Mouse (Mus musculus): ENCODE data around the gene Schip1. TPM values are rescaled to one million over a fixed set of nuclear protein-coding genes. Genes with fewer than 3 reads are reported as not detected.

Gene Schip1
- total and polyA plus RNA-seq, 2 experiments from 2014 or later = 114 to 192 TPM

DNA sequence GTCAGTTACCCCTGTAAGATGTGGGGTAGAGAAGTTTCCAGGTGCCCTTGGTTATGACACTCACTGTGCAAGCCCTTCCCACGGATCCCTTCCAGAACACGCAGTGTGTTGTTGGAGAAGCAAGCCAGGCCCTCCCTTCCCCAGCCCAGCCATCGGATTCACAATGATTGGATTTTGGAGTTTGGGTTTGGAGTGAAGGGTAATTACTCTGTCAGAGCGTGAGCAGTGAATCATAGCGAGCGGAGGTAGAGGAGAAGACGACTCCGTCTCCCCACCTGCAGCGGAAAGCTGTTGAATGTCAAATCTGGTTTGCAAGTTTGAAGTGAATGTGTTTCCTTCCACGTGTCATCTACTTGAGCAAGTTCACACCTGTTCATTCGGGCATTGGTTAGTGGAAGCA is 447.7 kb downstream of the Schip1 start:
- 68% methylated on average over 11 of the region's 11 CpGs for WGBS
- peak; percentile 72; the same call in 1 of the 2 replicates for ATAC-seq

DNA sequence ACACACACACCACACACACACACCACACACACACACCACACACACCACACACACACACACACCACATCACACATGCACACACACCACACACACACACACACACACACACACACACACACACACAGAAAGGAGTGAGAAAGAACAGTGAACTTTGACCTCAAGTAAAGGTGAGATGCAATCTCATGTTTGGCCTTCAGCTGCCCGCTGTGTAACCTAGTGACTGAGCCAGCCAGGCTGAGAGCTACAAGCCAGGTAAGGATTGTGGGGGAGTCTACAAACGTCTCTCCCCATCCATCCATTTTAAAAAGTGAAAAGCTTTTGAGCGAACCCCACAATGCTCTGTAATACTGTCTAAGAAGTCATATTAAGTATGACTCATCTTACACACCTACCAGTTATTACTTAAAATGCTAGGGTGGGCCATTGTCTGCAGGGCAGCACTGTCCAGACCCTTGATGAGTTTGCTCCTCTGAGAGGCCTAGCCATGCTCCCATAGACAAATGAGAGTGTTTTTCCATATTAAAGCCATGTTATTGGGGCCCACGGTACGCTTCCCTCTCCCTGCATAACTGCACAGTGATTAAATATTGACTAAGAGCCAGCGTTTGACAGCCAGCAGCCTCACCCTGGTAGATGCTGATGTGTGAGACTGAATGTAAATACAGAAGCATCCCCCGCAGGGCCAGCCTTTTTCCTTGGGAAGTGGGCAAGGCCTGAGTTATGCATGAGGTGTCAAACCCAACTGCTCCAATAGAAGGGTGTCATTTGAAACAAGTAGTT is 448.9 kb downstream of the Schip1 start:
- DNase-seq (no peak), ATAC-seq (peak; percentile 60)
- WGBS = 36% methylated on average over 7 of the region's 7 CpGs
- Histone ChIP-seq H3K27ac (ENCODE audit: low read depth, low read length) (no peak overlapping the region), H3K27me3 (ENCODE audit: insufficient read depth, low read length) (no peaks in the 10 kb centered on the region), H3K9ac (no peak overlapping the region), H3K36me3 (ENCODE audit: insufficient read depth) (no peaks in the 10 kb centered on the region), H3K9me3 (ENCODE audit: low read length) (no peaks in the 10 kb centered on the region), H3K4me3 (ENCODE audit: low read depth, low read length) (no peak overlapping the region), H3K4me1 (ENCODE audit: insufficient read depth) (peaks cover 3% of the 10 kb centered on the region; the same call in 1 of the 2 replicates), H3K4me2 (ENCODE audit: low read depth) (no peak overlapping the region)
- no peak for TF ChIP-seq CTCF (IDR thresholded peaks at IDR 0.05; ENCODE audit: low read depth)

More for the DNA sequence above, 447.7 kb downstream of the Schip1 start:
- no peaks in the 10 kb centered on the region for H3K36me3 ChIP-seq (ENCODE audit: insufficient read depth)
- H3K4me1 ChIP-seq (ENCODE audit: insufficient read depth) = peaks cover 3% of the 10 kb centered on the region; the same call in 1 of the 2 replicates
- H3K4me3 ChIP-seq (ENCODE audit: low read depth, low read length) = no peak overlapping the region
- H3K27me3 ChIP-seq (ENCODE audit: insufficient read depth, low read length) = no peaks in the 10 kb centered on the region
- H3K9ac ChIP-seq = no peak overlapping the region
- no peaks in the 10 kb centered on the region for H3K9me3 ChIP-seq (ENCODE audit: low read length)
- no peak overlapping the region for H3K27ac ChIP-seq (ENCODE audit: low read depth, low read length)
- DNase-seq = no peak
- TF ChIP-seq CTCF (IDR thresholded peaks at IDR 0.05; ENCODE audit: low read depth) = no peak
- no peak overlapping the region for H3K4me2 ChIP-seq (ENCODE audit: low read depth)

DNA sequence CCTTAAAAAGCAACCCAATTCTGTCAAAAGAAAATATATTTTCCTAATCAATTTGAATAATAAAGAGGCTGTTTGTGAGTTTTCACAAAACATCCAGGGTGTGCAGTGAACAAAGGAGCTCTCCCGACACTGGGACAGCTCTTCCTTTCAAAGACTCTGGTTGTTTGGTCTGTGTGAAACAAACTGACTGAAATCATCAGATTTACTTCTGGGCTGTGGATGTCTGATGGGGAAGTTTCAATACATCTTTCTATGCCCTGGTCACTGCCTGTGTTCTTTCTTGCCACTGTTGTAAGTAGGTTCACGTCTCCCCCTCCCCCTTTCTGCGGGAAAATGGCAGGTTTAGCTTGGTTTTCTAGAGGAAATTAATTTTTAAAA is 449.5 kb downstream of the Schip1 start:
- H3K4me2 ChIP-seq (ENCODE audit: low read depth) = no peak overlapping the region
- ATAC-seq = peak; percentile 16; the same call in 1 of the 2 replicates
- H3K4me3 ChIP-seq (ENCODE audit: low read depth, low read length) = no peak overlapping the region
- no peak for TF ChIP-seq CTCF (IDR thresholded peaks at IDR 0.05; ENCODE audit: low read depth)
- H3K36me3 ChIP-seq (ENCODE audit: insufficient read depth) = no peaks in the 10 kb centered on the region
- H3K9me3 ChIP-seq (ENCODE audit: low read length) = no peaks in the 10 kb centered on the region
- peaks cover 3% of the 10 kb centered on the region; the same call in 1 of the 2 replicates for H3K4me1 ChIP-seq (ENCODE audit: insufficient read depth)
- H3K9ac ChIP-seq = no peak overlapping the region
- no peaks in the 10 kb centered on the region for H3K27me3 ChIP-seq (ENCODE audit: insufficient read depth, low read length)
- DNase-seq = no peak
- no peak overlapping the region for H3K27ac ChIP-seq (ENCODE audit: low read depth, low read length)
- 30% methylated on average over 3 of the region's 3 CpGs for WGBS

DNA sequence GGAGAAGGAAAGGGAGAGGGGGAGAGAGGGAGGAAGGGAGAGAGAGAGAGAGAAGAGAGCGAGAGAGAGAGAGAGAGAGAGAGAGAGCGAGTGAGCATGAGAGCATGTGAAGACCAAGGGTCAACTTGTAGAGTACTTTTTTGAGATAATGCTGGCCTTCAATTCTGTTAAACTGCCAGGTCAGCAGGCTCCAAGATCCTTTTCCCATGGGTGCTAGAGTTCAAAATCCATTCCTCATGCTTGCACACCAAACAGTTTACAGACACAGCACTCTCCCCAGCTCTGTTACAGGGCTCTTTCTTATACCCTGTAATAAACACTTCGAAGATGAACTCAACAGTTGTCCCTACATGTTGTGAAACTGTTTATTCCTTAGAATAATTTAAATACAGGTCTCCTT is 450.1 kb downstream of the Schip1 start:
- Histone ChIP-seq H3K4me3 (ENCODE audit: low read depth, low read length) (no peak overlapping the region), H3K4me1 (ENCODE audit: insufficient read depth) (0 out of 2 replicates have a peak, but pooled peaks cover 3% of the 10 kb centered on the region), H3K36me3 (ENCODE audit: insufficient read depth) (no peaks in the 10 kb centered on the region), H3K27ac (ENCODE audit: low read depth, low read length) (no peak overlapping the region), H3K27me3 (ENCODE audit: insufficient read depth, low read length) (no peaks in the 10 kb centered on the region), H3K9me3 (ENCODE audit: low read length) (no peaks in the 10 kb centered on the region), H3K9ac (no peak overlapping the region), H3K4me2 (ENCODE audit: low read depth) (no peak overlapping the region)
- ATAC-seq (no peak), DNase-seq (no peak)
- TF ChIP-seq CTCF (IDR thresholded peaks at IDR 0.05; ENCODE audit: low read depth) = no peak
- WGBS = 91% methylated on average over 3 of the region's 3 CpGs

DNA sequence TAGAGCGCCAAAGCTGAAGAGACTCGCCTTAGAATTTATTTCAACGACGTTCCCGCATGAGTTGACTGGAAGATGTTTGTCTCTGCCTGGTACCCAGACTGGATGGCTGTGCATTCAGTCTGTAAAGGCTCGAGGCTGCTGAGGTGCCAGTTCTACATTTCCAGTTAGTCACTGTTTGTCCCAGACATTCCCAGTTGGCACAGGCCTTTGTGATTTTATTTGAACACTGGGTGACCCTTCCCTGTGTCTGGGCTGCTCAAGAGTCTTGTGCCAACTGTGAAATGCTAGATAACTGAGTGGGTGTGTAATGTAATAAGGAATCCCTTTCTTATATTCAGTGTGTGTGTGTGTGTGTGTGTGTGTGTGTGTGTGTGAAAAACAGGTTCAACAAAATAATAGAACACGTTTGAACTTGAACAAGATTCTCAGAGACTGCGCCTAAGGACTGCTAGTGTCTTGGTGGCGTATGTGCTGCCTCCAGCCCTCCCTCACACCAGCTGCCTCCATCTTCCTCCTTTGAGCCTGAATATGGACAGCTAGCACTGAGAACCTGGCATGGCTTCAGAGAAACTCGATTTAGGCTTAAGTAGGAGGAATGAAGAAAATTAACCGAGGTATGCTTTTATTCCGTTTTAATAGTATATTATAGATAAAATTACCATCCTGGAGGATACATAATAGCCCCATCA is 451.9 kb downstream of the Schip1 start:
- 0 out of 2 replicates have a peak, but pooled peaks cover 3% of the 10 kb centered on the region for H3K4me1 ChIP-seq (ENCODE audit: insufficient read depth)
- H3K9me3 ChIP-seq (ENCODE audit: low read length) = no peaks in the 10 kb centered on the region
- ATAC-seq (no peak; the same call in 1 of the 2 replicates), DNase-seq (no peak)
- 50% methylated on average over 12 of the region's 12 CpGs for WGBS
- no peak overlapping the region for H3K27ac ChIP-seq (ENCODE audit: low read depth, low read length)
- no peak overlapping the region for H3K4me3 ChIP-seq (ENCODE audit: low read depth, low read length)
- no peak overlapping the region for H3K9ac ChIP-seq
- no peaks in the 10 kb centered on the region for H3K36me3 ChIP-seq (ENCODE audit: insufficient read depth)
- no peak for TF ChIP-seq CTCF (IDR thresholded peaks at IDR 0.05; ENCODE audit: low read depth)
- no peak overlapping the region for H3K4me2 ChIP-seq (ENCODE audit: low read depth)
- H3K27me3 ChIP-seq (ENCODE audit: insufficient read depth, low read length) = no peaks in the 10 kb centered on the region

DNA sequence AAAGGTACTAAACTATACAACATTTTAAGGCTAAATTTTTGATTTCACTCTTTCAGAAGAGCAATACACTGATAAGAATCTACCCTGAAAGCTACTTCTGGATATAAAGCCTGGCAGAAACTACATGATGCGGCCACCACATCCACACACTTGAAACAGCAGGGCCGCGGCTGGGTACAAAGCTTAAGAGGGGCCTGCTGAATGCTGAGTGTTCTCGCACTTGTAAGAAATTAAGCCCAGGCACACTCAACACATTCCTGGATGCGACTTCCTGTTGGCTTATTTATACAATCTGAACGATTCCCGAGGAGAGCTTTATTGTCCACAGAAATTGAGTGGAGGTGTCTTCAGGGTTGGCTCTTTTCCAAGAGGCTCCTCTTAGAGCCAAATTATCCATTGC is 452.6 kb downstream of the Schip1 start:
- Histone ChIP-seq H3K4me2 (ENCODE audit: low read depth) (no peak overlapping the region), H3K36me3 (ENCODE audit: insufficient read depth) (no peaks in the 10 kb centered on the region), H3K4me1 (ENCODE audit: insufficient read depth) (0 out of 2 replicates have a peak, but pooled peaks cover 3% of the 10 kb centered on the region), H3K4me3 (ENCODE audit: low read depth, low read length) (no peak overlapping the region), H3K9ac (no peak overlapping the region), H3K27ac (ENCODE audit: low read depth, low read length) (no peak overlapping the region), H3K9me3 (ENCODE audit: low read length) (no peaks in the 10 kb centered on the region), H3K27me3 (ENCODE audit: insufficient read depth, low read length) (no peaks in the 10 kb centered on the region)
- no peak for DNase-seq
- no peak for TF ChIP-seq CTCF (IDR thresholded peaks at IDR 0.05; ENCODE audit: low read depth)
- ATAC-seq = no peak
- 19% methylated on average over 7 of the region's 7 CpGs for WGBS

DNA sequence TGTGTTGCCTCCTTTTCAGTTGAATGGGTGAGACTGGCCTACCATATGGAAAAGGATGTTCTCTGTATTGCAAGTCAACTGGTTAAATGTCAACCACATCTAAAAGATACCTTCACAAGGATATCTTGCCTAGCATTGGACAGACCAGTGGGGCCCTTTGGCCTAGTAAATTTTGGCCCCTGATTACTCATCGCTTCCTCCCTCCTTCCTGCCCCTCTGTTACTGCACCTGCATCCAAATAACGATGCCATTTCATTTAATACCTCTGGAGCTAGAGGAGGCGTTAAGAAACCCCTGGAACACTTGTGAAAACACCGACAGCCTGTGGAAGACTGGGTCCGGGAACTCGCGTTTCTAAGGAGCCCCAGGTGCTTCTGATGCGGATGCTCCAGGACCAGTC is 453.4 kb downstream of the Schip1 start:
- WGBS = 85% methylated on average over 8 of the region's 8 CpGs
- Histone ChIP-seq H3K9ac (no peak overlapping the region), H3K4me3 (ENCODE audit: low read depth, low read length) (no peak overlapping the region), H3K27ac (ENCODE audit: low read depth, low read length) (no peak overlapping the region), H3K4me1 (ENCODE audit: insufficient read depth) (0 out of 2 replicates have a peak, but pooled peaks cover 3% of the 10 kb centered on the region), H3K27me3 (ENCODE audit: insufficient read depth, low read length) (no peaks in the 10 kb centered on the region), H3K36me3 (ENCODE audit: insufficient read depth) (no peaks in the 10 kb centered on the region), H3K4me2 (ENCODE audit: low read depth) (no peak overlapping the region), H3K9me3 (ENCODE audit: low read length) (no peaks in the 10 kb centered on the region)
- ATAC-seq = no peak
- no peak for TF ChIP-seq CTCF (IDR thresholded peaks at IDR 0.05; ENCODE audit: low read depth)
- no peak for DNase-seq
